Mouse (Mus musculus): ENCODE measurements around the gene Ccnt1.
A peak's percentile ranks its signal among the peaks of the same experiment; 100 is the strongest.

The Ccnt1 gene

DNA sequence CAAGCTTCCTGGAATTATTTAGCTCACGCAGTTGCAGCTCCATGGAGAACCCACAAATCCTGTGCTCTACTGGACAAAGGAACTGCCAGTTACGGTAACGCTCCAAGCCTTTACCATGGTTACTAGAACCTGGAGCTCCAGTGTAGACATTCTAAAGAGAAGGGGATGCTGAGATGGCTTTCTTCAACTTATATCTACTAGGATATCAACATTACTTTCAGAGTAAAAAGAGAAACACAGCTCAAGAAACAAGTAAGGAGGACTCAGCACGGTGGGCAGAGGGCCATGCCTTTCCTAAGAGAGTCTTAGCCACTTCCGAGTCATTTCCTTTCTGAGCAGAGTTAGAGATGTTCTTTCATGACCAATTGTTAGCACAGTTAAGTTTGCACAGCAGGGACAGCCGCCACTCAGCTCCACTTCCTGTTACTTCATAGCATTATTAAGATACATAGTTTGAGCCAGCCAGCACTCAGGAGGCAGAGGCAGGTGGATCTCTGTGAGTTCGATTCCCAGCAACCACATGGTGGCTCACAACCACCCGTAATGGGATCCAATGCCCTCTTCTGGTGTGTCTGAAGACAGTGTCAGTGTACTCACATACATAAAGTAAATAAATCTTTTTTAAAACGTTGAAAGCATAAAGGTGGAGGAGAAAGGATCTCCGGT, at the start of gene Ccnt1, which contains the start of gene 4930415O20Rik:
TSS of gene Ccnt1 (minus strand) at position 51 of the 666 bp plus-strand sequence.
TSS of gene 4930415O20Rik (plus strand) at position 132 of the 666 bp plus-strand sequence.
- DNase-seq (ENCODE audit: low read depth, low spot score): no peak

DNA sequence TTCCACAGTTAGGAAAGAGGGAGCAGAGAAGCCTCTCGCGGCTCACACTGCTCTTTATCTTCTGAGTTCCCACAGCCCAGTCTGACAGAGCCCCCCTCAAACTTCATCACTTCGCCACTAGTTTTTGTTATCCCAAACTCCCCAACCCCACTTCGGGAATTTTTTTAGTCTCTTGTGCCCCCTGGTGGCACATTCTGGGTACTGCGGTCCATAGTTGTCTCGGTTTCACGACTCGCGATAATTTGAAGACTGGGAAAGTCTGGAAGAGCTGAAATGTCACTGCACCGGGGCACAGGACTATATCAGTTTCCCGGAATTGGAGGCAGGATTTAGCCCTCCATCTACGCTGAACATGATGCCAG, 46.4 kb upstream of the Ccnt1 start:
- peak; percentile 90 for DNase-seq (ENCODE audit: low read depth, low spot score)

DNA sequence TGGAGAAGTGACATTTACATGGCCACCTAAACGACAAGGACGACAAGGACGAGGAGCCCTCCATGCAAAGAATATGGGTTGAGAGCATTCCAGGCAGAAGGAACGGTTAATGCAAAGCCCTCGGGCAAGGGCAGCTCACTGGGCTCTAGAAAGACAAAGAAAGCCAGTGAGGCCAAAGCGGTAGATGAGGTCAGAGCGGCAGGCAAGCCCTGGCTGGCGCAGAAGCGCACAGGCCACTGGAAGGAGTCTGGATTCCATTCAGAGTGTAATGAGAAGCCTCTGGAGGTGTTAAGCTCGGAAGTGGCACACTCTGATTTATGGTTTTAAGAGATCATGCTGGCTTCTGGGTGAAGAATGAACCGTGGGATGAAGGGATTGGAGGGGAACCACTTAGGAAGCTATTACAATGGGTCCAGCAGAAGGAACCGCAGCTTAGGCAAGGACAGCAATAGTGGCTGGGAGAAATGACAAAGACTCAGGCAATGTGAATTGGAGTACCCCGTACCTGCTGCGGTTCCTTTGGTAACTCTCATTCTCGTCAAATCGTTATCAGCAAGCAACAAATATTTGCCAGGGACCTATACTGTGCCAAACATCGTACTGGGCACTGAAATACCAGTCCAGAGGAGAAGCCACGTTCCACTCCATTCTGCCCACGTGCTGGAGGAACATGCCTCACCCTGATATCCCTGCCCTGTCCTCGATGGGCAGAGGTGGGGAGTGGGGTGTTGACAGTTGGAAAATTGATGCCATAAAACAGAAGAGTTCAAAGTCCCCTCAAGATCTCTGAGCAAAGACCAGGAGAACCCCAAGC, 45.8 kb upstream of the Ccnt1 start:
- DNase-seq (ENCODE audit: low read depth, low spot score): no peak

DNA sequence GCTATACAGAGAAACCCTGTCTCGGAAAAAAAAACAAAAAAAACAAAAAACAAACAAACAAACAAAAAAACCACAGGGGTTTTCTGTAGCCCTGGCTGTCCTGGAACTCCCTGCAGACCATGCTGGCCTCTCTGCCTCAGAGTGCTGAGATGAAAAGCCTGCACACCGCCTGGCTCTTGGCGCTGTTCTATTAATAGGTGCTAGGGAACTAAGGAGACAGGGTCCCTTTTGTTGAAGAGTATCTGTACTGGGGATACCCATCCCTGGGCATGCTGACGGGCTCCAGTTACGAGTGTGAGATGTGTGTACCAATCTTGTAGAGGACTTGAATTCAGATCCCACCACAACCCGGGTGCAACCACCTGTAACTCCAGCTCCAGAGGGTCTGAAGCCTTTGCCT, 45.0 kb upstream of the Ccnt1 start:
- no peak for DNase-seq (ENCODE audit: low read depth, low spot score)

DNA sequence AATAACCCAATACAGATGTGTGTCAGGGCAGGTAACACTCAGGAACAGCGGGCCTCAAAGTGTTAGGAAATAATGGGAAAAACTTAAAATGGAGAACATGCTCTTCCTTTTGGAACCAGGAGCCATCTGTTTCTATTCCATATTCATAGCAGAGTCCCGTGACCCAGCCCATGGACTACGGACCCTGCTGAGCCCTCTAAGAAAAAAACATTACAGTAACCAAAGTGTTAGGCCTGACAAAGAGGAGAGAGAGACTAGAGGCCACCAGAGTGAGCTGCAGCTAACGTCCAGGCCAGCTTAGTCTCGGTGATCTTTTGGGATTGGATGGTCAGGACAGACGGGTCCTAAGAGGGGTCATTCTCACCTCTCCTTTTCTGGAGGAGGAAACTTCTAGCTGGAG, 44.2 kb upstream of the Ccnt1 start:
- DNase-seq (ENCODE audit: low read depth, low spot score): no peak

DNA sequence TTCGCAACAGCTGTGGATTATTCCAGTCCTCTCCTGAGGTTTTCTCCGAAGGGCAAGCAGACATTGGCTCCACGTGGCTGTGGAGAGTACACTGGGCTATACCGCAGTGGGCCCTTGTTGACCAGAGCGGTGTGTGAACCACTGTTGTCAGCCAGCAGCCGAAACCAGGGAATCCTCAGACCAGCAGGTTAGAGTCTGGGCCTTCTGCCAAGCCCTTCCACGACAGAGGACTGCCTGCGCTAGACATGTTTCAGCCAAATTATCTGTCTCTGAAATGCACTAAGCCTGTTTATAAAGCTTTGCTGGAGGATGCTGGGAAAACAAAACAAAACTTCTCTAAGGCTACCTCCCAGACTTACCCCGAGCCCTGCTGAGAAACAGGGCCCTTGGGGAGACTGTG, 43.8 kb upstream of the Ccnt1 start:
- DNase-seq (ENCODE audit: low read depth, low spot score): no peak

DNA sequence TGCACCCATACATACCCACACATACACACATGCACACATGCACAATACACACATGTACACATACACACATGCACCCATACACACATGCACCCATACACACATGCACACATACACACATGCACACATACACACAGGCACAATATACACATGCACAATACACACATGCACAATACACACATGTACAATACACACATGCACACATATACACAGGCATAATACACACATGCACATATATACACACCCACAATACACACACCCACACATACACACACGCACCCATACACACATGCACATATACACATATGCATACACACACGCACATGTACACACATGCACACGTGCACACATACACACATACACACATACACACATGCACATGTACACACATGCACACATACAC, 41.5 kb upstream of the Ccnt1 start:
- no peak for DNase-seq (ENCODE audit: low read depth, low spot score)

DNA sequence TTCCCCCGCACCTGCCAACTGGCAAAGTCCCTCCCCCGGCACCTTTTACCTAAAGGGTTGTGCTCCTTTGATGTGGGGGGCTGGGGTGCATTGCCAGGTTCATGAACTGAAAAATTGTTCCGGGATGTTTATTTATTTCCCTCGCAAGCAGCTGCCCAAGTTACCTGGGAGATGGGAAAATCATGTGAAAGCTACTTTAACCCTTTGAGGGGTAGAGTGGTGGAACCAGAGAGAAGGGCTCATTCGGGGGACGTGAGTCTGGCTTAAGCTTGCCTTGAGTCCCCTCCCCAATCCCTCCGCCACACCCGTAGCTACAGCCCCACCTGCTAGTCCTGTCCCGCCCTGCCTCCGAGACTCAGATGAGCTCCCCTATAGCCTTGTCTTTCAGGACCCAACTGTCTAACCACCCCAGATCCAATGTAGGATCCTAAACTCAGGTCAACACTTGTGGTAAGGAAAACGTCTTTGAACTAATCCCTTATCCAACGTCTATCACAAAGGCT, 39.5 kb upstream of the Ccnt1 start:
- DNase-seq (ENCODE audit: low read depth, low spot score): no peak

DNA sequence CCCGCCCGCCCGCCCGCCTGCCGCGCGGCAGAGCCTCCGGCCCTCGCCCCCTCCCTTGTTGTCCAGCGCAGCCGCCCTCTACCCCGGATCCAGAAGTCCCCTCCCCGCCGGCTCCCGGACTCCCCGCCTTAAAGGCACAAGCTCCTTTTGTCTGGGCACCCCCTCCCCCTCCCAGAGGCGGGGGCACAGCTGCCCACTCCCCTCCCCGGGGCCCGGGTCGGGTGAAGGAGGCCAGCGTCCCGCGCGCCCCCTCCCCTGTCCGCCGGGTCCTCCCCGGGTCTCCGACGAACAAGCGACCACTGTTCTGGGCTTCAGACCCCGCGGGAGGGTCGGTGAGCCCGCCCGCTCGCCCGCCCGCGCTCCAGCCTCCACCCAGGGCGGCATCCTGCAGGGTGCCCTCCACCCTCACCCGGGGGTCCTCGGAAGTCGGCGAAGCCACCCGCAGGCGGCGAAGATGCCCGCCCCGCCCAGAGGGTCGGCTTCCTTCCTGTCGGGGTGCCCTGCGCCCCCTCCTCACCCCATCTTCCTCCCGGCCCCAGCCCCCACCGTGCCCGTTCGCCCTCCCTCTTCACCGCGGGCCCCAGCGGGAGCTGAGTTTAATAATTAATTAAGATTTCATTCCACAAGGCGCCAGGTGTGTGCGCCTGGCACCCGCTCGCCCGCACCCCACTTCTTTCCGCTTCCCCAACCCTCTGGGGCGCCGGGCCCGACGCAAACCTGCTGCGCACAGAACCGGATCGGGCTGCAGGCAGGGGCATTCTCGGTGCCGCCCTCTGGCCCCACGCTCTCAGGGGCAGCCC, 38.8 kb upstream of the Ccnt1 start, which contains the start of gene Adcy6:
TSS of gene Adcy6 (minus strand) at position 746 of the 800 bp plus-strand sequence.
- DNase-seq (ENCODE audit: low read depth, low spot score): peak; percentile 84

DNA sequence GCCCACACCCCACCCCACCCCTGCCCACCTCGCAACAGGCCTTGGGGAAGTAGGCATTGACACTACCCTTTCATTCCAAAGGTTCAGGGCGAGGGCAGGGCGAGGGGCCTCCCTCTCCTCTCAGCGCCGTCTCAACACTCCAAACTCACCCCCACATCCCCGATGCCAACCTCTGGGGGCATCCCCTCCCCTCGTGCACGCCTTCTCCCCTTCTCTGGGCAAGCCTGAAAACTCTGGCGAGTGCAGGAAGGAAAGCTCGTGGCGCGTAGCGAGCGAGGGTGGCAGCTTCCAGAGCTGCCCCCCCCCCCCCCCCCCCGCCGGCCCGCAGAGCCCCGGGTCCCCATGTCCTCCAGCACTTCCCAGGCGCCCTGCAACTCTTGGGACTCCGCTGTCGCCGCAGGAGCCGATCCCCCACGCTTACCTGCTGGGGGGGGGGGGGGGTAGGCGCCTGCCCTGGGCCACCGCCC, 38.1 kb upstream of the Ccnt1 start:
- DNase-seq (ENCODE audit: low read depth, low spot score): no peak

DNA sequence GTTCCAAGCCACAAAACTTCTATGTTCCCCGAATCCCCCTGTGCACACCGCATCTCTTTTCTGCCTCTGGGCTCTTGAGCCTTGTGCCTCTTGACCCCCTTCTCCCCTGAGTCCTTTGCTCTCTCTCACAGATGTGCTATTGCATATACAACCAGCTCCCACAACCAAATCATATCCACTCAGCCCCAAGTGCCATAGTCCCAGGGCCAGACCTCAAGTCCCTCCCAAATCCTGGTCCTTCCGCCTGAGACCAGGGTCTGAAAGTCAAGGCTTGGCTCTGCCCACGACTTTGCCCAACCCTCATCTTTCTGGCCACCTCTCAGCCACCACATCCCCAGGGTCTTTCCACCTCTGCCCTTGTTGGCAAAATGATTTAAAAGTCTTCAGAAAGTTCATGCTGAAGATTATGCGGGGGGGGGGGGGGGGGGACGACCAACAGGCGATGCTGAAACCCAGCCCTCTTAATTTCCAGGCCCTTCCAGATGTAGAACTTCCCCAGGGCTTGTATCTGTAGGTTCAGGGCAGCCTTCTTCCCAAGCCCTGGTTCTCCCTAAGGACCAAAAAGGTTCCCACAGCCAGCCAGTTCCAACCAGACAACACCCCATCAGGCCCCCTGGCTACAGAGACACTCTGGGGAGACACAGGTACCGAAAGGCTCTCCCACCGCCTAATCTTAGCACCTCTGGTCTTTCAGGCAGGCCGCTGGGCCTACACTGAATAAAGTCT, 37.5 kb upstream of the Ccnt1 start:
- DNase-seq (ENCODE audit: low read depth, low spot score): no peak

DNA sequence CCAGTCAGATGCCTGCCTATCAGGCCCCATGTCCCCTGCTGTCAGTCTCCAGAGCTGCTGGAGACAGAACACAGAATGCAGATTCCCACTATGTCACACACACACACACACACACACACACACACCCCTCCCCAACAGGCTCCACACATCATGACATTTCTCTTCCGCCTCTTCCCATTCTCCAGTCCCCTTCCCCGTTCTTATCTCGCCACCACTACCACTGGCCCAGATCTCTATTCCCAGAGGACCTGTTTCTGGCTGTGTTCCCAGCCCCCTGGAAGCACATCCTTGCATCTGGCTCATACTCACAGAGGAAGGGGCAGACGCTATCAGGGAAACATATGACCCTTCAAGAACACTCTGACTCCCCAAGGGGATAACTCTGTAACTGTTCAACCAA, 36.8 kb upstream of the Ccnt1 start:
- DNase-seq (ENCODE audit: low read depth, low spot score): no peak

DNA sequence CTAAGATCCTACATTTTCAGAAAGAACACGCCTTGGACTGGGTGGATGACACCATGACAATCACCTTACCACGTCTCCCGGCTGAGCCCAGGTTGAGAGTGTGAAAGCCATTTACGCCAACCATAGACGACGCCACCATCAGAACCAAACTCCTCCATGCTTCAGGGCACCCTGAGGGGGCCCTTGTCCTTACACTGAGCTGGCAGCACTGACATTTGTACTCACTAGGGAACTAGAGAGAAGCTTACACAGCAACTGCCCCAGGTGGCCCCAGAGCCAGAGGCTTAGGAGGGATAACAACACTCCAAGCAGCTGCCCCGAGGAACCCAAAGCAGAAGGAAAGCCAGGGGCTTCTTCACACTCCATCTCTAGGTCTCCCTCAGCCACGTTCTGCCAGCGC, 36.0 kb upstream of the Ccnt1 start:
- no peak for DNase-seq (ENCODE audit: low read depth, low spot score)

DNA sequence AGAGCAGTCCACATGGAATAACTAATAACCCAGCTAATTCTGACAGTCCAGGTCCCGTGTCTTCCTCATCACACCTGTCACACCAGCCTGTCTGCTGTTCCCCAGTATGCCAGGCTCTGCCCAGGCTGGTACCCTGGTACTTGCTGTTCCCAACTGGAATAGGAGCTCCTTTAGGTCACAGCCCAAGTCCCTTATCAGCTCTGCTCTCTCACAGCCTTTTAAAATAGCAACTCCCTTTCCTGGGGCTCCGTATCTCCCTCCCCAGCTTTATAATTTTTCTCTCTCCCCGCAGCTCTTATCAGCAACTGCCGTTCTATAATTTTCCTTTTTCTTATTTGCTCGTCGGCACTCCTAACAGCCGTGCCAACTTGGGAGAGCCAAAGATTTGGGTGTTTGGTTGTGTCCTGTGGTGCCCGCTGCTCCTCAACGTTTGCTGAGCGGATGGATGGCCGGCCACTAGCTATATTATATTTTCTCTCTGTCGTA, 35.4 kb upstream of the Ccnt1 start:
- no peak for DNase-seq (ENCODE audit: low read depth, low spot score)

DNA sequence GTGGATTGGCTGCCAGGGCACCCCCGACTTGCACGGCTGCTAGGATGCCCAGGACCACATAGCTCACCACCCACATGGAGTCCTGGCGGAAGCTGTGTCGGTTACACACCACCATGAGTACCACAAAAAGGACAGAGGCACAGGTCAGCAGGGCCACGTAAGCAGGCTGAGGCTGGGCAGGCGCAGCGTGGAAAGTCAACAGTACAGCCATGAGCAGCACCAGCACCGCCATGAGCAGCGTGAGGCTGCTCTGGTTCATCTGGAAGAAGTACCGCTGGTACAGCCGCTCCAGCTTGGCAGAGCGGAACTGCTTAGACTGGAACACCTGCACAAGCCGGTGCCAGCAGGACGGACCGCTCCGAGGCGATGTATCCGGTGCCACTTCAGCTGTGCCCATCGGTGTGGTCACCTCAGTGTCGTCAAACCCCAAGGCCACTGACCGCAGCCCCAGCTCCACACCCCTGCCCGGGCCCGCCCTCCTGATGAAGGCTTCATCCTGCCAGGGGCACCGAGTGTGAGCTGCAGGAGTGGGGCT, 33.4 kb upstream of the Ccnt1 start:
- no peak for DNase-seq (ENCODE audit: low read depth, low spot score)

DNA sequence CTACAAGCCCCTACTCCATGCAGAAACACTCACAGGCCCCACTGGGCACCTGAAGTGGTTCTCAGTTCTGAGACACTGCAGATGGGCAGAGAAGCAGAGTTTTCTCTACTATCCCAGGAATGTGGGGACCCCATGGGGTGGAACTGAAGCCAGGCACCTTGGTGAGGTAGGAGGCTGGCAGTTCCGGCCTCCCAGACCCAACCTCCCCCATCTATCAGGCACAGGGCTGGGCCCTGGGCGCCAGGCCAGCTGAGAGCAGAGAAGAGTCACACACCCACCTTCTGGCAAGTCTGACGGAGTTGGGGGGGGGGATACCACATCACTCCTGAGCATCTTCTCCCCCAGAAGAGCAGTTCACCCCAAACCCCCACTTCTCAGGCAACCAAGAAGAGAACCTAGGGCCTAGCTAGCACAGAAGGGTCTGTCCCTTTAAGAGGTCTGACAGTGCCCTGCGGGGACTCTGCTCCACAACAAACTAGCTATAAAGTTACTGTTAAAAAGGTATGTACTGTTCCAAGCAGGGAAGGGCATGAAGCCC, 32.3 kb upstream of the Ccnt1 start:
- DNase-seq (ENCODE audit: low read depth, low spot score): no peak

DNA sequence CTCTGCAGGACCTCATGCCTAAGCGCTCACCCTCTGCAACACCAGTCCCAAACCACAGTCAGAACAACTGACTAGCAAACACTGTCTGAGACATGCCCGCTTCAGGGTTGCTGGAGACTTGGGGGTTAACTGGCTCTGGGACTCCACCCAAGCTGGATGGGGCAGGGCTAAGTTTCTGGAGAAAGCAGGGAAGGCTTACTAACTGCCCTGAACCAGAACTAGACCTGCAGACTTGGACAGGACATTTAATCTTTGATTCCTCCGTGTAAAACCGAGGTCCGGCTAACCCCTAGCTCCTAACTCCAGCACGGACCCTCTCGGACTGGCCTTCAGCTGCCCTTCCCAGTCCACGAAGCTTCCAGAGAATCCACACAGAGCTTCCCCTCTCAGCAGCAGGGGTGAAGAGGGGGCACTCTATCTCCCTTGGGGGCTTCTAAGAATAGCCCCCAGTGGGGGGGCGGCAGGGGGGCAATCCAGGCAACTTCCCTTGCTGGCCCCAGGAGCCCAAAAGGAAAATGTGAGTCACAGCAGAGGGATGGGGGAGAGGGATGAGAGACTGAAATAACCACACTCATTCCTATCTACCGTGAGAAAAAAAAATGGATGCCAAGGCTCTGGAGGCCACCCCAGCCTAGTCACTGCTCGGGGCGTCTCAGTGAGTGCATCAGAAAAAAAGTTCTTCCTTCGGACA, 31.6 kb upstream of the Ccnt1 start:
- DNase-seq (ENCODE audit: low read depth, low spot score): no peak

DNA sequence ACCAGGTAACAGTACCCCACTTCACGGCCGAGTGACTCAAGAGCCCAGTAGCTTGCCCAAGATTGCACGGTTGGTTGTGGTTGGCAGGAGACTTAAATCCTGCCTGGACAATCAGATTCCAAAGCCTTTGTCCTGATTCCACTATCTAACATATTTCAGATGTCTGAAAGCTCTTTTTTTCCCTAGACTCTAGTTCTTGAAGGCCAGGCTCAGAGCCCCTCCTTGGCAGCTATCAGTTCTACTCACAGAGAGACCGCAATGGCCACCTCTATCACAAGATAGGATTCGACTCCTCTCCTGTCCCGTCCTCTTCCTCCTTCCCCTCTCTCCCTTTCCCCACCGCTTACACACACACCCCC, 31.1 kb upstream of the Ccnt1 start:
- no peak for DNase-seq (ENCODE audit: low read depth, low spot score)

DNA sequence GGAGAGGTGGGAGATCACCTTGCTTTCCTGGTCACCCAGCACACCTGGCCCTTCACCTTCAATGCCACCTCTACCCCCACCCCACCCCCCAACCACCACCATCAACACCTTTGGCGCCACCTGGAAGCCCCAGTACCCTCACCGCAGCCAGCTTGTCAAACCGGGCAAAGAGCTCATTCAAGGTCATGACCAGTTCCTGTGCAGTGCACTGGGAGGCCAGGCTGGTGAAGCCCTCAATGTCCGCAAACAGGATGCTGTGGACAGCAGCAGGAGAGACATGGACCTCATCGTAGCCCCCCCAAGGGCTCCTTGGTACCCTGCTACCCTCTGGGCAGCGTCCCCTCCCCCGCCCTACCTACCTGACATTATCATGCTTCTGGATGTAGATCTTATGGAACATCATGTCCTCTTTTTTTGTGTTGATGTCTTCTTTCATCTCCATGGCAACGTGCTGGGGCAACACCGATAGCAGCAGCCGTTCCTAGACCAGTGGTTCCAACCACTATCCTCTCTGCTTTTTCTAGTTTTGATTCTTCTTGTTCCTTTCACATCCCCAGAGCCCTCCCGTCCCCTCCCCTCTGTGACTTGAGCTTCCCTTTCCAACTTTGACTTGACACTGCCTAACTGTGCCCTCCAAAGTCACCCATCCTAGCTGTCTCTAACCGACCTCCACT, 29.4 kb upstream of the Ccnt1 start:
- no peak for DNase-seq (ENCODE audit: low read depth, low spot score)

DNA sequence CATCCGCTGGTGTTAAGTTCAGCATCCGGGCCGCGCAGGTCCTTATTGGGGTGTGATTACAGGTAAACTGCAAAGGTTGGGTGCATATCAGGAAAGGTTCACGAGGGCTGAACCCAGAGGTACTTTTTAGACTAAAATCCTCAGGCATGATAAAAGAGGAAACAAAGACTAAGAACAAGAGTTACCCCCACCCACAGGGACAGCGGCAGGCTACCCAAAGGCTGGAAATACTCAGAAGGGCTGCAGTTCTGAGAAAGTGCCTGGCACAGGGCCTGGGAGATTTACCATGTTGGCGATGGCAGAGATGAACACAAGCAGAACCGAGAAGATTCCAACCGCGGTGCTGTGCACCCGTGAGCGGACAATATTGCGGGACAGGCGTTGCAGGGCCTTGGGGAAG, 25.9 kb upstream of the Ccnt1 start:
- no peak for DNase-seq (ENCODE audit: low read depth, low spot score)

Measured in mesoderm, embryonic 11.5 days (tissue).